Mouse (Mus musculus) cerebellum, adult 18-20 months (tissue): ENCODE measurements around the gene Pank1.

Source experiments
- DNase-seq, 2 experiments: peaks; one replicate each; pipeline ENCODE4 v3.0.0; 2021

The Pank1 gene

GRCm38 (mm10) chr19:34819577-34820170, 59.6 kb downstream of the Pank1 start:
- DNase-seq = no peak

DNA sequence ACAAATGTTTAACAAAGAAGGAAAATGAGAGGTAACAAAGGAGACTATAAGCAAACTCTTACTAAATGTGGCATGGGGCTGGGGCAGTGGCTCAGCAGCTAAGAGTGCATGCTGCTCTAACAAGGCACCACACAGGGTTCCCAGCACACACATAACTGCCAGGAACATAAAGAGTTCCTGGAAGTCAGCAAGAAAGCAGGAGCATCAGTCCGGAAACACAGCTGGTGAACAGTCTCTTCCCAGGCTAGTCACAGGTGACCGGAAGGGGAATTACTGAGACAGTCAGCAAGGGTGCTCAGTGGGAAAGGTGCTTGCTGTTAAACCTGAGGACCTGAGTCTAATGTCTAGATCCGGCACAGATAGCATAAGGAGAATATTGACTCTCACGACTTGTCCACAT, 63.9 kb downstream of the Pank1 start:
- no peak for DNase-seq

- no peak for DNase-seq
These were observed 64.6 kb downstream of the Pank1 start for GRCm38 (mm10) chr19:34814696-34815095.

DNA sequence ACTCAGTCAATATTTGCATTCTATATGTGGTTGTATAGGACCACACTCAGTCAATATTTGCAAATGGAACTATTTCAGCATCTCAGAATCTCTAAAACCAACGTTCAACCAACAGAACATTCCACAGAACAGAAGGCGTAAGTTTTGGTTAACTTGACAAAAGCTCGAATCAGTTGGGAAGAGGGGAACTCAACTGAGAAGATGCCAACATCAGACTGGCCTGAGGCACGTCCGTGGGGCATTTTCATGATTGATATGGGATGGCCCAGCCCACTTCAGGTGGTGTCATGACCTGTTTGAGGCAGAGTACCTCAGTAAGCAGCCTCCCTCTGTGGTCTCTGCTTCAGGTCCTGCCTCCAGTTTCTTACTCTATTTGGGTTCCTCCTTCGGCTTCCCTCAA, 65.3 kb downstream of the Pank1 start:
- DNase-seq = no peak

DNA sequence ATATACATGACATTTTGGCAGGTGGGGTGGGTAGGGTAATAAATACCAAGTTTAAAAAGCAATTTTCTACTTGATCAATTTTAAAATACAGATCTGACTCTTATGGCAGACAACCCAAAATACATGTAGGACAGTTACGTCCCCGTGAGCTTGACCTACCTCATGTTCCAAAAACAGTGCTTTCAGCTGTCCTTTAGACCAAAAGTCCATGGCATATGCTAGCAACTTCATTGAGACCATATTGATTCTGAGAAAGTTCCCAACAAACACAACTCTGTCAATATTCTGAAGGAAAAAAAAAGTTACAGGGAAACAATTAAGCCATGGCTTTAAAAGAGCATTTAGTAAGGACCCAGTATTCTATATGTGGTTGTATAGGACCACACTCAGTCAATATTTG, 65.7 kb downstream of the Pank1 start:
- DNase-seq = no peak

DNA sequence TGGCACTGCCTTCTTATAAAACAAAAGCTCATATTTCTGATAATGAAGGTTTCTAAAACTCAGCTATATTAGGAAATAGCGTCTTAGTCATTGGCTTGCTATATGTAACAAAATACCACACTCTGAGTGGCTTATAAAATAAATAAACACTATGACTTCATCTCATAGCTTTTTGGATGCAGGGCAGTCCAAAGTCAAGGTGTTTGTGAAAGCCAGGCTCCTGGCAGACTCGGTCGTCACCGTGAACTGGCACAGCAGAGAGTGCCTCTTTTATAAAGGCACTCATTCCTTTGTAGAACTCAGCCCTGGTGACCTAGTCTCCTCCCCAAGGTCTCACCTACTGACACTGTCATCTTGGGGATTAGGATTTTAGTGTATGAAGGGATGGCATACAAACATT, 66.5 kb downstream of the Pank1 start:
- no peak for DNase-seq

DNA sequence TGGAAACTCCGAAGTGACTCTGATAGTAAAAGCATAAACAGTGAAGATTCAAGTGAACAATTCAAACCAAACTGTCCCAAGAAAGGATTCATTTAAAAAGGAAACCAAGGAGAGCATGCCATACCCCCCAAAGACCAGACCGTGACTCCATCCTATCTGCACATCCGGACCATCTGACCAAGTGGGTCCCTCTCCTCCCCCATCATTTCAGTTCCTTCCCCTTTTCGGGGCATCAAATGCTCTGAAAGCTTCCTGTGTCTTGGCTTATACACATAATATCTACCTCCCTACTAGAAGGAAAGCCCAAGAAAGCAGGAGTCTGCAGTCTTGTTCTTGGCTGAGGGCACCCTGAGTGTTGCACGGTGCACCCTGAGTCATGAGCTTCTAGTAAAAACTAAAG, 72.1 kb downstream of the Pank1 start:
- DNase-seq = no peak

GRCm38 (mm10) chr19:34805071-34805470, 74.2 kb downstream of the Pank1 start:
- DNase-seq = no peak

- no peak for DNase-seq
These were observed 74.7 kb downstream of the Pank1 start for GRCm38 (mm10) chr19:34804531-34804930.

- DNase-seq = no peak
These were observed 75.9 kb downstream of the Pank1 start for GRCm38 (mm10) chr19:34803396-34803795.

- DNase-seq = no peak
These were observed 79.5 kb downstream of the Pank1 start for GRCm38 (mm10) chr19:34799644-34800267.

GRCm38 (mm10) chr19:34796396-34796795, 82.9 kb downstream of the Pank1 start:
- no peak for DNase-seq

DNA sequence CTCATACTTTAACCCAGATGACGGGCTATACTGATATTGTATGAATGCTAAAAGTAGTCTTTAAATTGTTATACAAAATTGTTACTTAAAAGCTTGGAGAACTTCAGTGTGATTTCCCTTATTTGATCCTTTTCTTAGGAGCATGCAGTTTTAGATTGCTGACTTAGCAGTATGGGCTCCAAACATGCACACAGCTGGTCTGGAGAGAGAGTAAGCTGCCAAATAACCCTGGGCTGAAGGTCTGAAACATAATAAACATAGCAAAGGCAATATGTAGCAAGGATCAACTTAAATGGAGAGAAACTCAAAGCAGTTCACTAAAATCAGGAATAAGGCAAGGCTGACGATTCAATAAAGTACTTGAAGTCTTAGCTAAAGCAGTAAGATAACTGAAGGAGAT, 96.8 kb downstream of the Pank1 start:
- no peak for DNase-seq

- no peak for DNase-seq
These were observed 100.3 kb downstream of the Pank1 start for GRCm38 (mm10) chr19:34778993-34779392.

GRCm38 (mm10) chr19:34778098-34778497, 101.2 kb downstream of the Pank1 start:
- no peak for DNase-seq

DNA sequence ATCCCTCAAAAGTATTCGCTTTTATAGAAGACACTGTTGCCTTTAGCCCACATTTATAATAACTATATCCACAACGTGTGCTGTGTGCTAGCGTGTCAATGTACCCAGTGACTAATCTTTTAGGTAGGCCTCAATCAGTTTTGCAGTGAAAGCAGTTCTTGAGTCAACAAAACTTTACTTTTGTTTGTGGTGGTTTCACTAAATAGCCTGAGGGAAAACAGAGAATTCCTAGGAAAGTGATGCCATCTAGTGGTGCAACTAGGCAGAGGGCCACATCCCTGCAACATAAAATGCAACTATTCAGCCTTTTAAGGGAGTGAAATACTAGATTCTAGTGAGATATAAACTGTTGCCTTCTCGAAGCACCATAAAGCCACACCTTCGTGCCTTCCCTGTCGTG, 106.5 kb downstream of the Pank1 start:
- peak; percentile 10 to 30 for DNase-seq

- DNase-seq = no peak
These were observed 108.5 kb downstream of the Pank1 start for GRCm38 (mm10) chr19:34770764-34771163.

DNA sequence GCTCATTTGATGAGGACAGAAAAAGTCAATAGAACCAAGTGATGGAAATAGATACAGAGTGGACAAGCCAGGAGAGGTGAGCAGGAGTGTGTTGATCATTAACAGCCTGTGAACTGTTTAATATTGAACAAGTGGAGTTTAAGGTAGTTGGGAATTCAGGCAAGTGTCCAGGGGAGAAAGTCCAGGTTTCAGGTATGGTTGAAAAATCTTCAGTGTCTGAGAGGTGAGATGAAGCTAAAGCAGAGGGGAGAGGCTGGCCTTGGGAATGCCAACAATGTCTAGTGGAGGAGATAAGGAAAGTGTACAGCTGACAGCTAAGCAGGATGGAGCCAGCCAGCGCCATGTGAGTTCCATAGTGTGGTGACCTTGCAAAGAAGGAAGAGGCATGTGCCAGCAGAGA, 120.5 kb downstream of the Pank1 start:
- no peak for DNase-seq
